16 mouse cellular contexts compared by ENCODE assay signal in genomic region chr7:16912360-16912759, GRCm38 (mm10). TPM values are rescaled to one million over a fixed set of nuclear protein-coding genes. Genes with fewer than 3 reads are reported as not detected.
A peak's percentile ranks its signal among the peaks of the same experiment; 100 is the strongest.
DNase-seq lines count a peak whose midpoint lies in the region; ATAC-seq and TF ChIP-seq lines count a peak whose summit lies in the region.
"Had no signal": no experiment of that assay in that cellular context is flagged by ENCODE, and none has a peak within 500 bp of the region (broad histone marks: within the 10 kb centered on the region; RNA-seq: fewer than 3 reads in every experiment).

No protein-coding gene starts in this region.

- H3K4me1 ChIP-seq in heart, adult 2 months (ENCODE audit: control insufficient read depth, insufficient read depth, low read length) = peaks cover 5% of the 10 kb centered on the region
- peaks cover 19% of the 10 kb centered on the region for H3K4me1 ChIP-seq in heart, embryonic 11.5 days (ENCODE audit: control insufficient read depth, insufficient read depth, low read length)
- peaks cover 8% of the 10 kb centered on the region for H3K4me1 ChIP-seq in midbrain, embryonic 13.5 days (replicated peaks)
- no peaks in the 10 kb centered on the region; the same call in 1 of the 2 replicates for H3K4me1 ChIP-seq in midbrain, embryonic 16.5 days (ENCODE audit: control insufficient read depth, insufficient read depth, low read length)

- TF ChIP-seq CTCF in heart, adult 2 months (IDR thresholded peaks at IDR 0.05) = no peak

- intact Hi-C loops in heart, adult 2 months (cut with DNase I) = no loop called here

- no peaks in the 10 kb centered on the region for H3K27me3 ChIP-seq in heart, adult 2 months (ENCODE audit: control insufficient read depth, insufficient read depth, low read length)
- peaks cover 23% of the 10 kb centered on the region for H3K27me3 ChIP-seq in heart, embryonic 11.5 days (ENCODE audit: control insufficient read depth, insufficient read depth, low read length)
- 0 out of 2 replicates have a peak, but pooled peaks cover 3% of the 10 kb centered on the region for H3K27me3 ChIP-seq in midbrain, embryonic 13.5 days
- H3K27me3 ChIP-seq in midbrain, embryonic 16.5 days (ENCODE audit: control insufficient read depth, insufficient read depth, low read depth, low read length) = no peaks in the 10 kb centered on the region

- H3K9me3 ChIP-seq in heart, embryonic 11.5 days (replicated peaks; ENCODE audit: control insufficient read depth, low read length) = no peaks in the 10 kb centered on the region
- H3K9me3 ChIP-seq in midbrain, embryonic 13.5 days = no peaks in the 10 kb centered on the region
- no peaks in the 10 kb centered on the region for H3K9me3 ChIP-seq in midbrain, embryonic 16.5 days (replicated peaks; ENCODE audit: control insufficient read depth, low read length, poor library complexity, severe bottlenecking)
- H3K9me3 ChIP-seq: midbrain, embryonic 12.5 days had no signal

- no peak overlapping the region for H3K4me3 ChIP-seq in heart, adult 2 months
- no peak overlapping the region for H3K4me3 ChIP-seq in heart, embryonic 11.5 days (ENCODE audit: low read depth, low read length)
- H3K4me3 ChIP-seq in midbrain, embryonic 13.5 days (replicated peaks) = no peak overlapping the region
- H3K4me3 ChIP-seq in midbrain, embryonic 16.5 days (ENCODE audit: low read depth, low read length) = no peak overlapping the region
- H3K4me3 ChIP-seq: midbrain, embryonic 12.5 days had no signal

- H3K9ac ChIP-seq in heart, adult 2 months (ENCODE audit: low read depth, low read length) = no peak overlapping the region
- no peak overlapping the region for H3K9ac ChIP-seq in heart, embryonic 11.5 days (ENCODE audit: low read depth, low read length)
- 0 out of 2 replicates have a peak overlapping the region, but pooled peaks have one; percentile 14 for H3K9ac ChIP-seq in midbrain, embryonic 13.5 days (replicated peaks)
- H3K9ac ChIP-seq in midbrain, embryonic 16.5 days (ENCODE audit: low read depth, low read length) = no peak overlapping the region
- H3K9ac ChIP-seq: midbrain, embryonic 12.5 days had no signal

- 0 out of 2 replicates have a peak, but pooled peaks have one; percentile 20 for TF ChIP-seq EP300 in heart, adult 2 months (IDR thresholded peaks at IDR 0.05; ENCODE audit: insufficient read depth, low read depth, low read length)

- H3K79me2 ChIP-seq in heart, adult 2 months (replicated peaks; ENCODE audit: control insufficient read depth, insufficient read depth, low read length) = no peaks in the 10 kb centered on the region

- peak overlapping the region; percentile 12; the same call in 1 of the 2 replicates for H3K27ac ChIP-seq in heart, adult 2 months
- no peak overlapping the region for H3K27ac ChIP-seq in heart, embryonic 11.5 days (ENCODE audit: low read depth, low read length)
- H3K27ac ChIP-seq in midbrain, embryonic 13.5 days = no peak overlapping the region
- no peak overlapping the region for H3K27ac ChIP-seq in midbrain, embryonic 16.5 days (ENCODE audit: low read length)
- H3K27ac ChIP-seq: hindbrain, postnatal 0 days; midbrain, embryonic 12.5 days had no signal

- TF ChIP-seq POLR2A in heart, adult 2 months (IDR thresholded peaks at IDR 0.05; ENCODE audit: insufficient read depth, low read depth, low read length) = 0 out of 2 replicates have a peak, but pooled peaks have one; percentile 18

- DNase-seq in heart, adult 2 months = peak; percentile 49 to 76
- peak; percentile 49 to 63 for DNase-seq in gastrocnemius, adult 8-10 months (ENCODE audit: low spot score in 2 of 2)
- DNase-seq in spleen, adult 12 weeks (ENCODE audit: low spot score) = no peak
- DNase-seq: cerebellum, adult 9-11 months; lung, postnatal 14 days; spleen, adult 18-20 months; thymus, postnatal 4 days had no signal

- WGBS in heart, adult 2 months = 69% methylated on average over 6 of the region's 6 CpGs
- 77% methylated on average over 6 of the region's 6 CpGs for WGBS in heart, embryonic 11.5 days (ENCODE audit: insufficient replicate concordance)
- 65% methylated on average over 6 of the region's 6 CpGs for WGBS in midbrain, embryonic 13.5 days
- 80% methylated on average over 6 of the region's 6 CpGs for WGBS in midbrain, embryonic 16.5 days

- no peaks in the 10 kb centered on the region for H3K36me3 ChIP-seq in heart, adult 2 months (ENCODE audit: control insufficient read depth, insufficient read depth, low read length)
- H3K36me3 ChIP-seq in heart, embryonic 11.5 days (ENCODE audit: control insufficient read depth, insufficient read depth, low read length) = peaks cover 16% of the 10 kb centered on the region
- H3K36me3 ChIP-seq in midbrain, embryonic 13.5 days = peaks cover 37% of the 10 kb centered on the region
- H3K36me3 ChIP-seq in midbrain, embryonic 16.5 days (ENCODE audit: control insufficient read depth, insufficient read depth, low read length) = peaks cover 31% of the 10 kb centered on the region

- ATAC-seq in heart, embryonic 11.5 days (replicated peaks; ENCODE audit: insufficient number of reproducible peaks, low FRiP score, low TSS enrichment) = no peak
- no peak for ATAC-seq in midbrain, embryonic 13.5 days
- ATAC-seq in midbrain, embryonic 16.5 days = no peak
- no peak for ATAC-seq in cerebellum, adult (ENCODE audit: insufficient number of reproducible peaks, low FRiP score, low TSS enrichment)
- ATAC-seq: CD4-positive, CD25-positive, alpha-beta regulatory T cell, adult 4 months; hindbrain, postnatal 0 days had no signal

- no peak overlapping the region for H3K4me2 ChIP-seq in heart, embryonic 11.5 days
- H3K4me2 ChIP-seq in midbrain, embryonic 13.5 days (replicated peaks) = no peak overlapping the region
- no peak overlapping the region for H3K4me2 ChIP-seq in midbrain, embryonic 16.5 days (ENCODE audit: low read length)
- H3K4me2 ChIP-seq: liver, embryonic 11.5 days; midbrain, embryonic 12.5 days had no signal

RNA-seq across cellular contexts. Expression of gene Ptgir, which starts 6.1 kb away (rescaled TPM):
- total RNA-seq in heart, adult 2 months (2021) = 1 to 10 TPM; 1.9 to 2.9 TPM
- 5.2 and 7.4 TPM in 2 replicates for polyA plus RNA-seq in heart, adult 2 months (2012; rRNA removed)
- polyA plus RNA-seq in heart, embryonic 11.5 days (2014; fragmentation: Nextera tagmentation; extraction: Ambion mirVana) = 0.19 and 0.34 TPM in 2 replicates
- polyA plus RNA-seq in midbrain, embryonic 13.5 days (2015; fragmentation: Nextera tagmentation; extraction: Ambion mirVana) = 0.41 and 0.54 TPM in 2 replicates
- polyA plus RNA-seq in midbrain, embryonic 16.5 days (2015; fragmentation: Nextera tagmentation; extraction: Ambion mirVana) = 0.22 and 0.23 TPM in 2 replicates
- total RNA-seq in gastrocnemius, adult 8-10 months (2022) = under 1 TPM; 0.62 to 0.97 (median 0.93) TPM
- total RNA-seq: layer of hippocampus, adult 8-10 months had no signal

RNA-seq across cellular contexts. Expression of gene Calm3, which starts 11.6 kb away (rescaled TPM):
- 100 to 1,000 TPM; 168 to 175 TPM for total RNA-seq in heart, adult 2 months (2021)
- polyA plus RNA-seq in heart, adult 2 months (2012; rRNA removed) = 163 and 206 TPM in 2 replicates
- polyA plus RNA-seq in heart, embryonic 11.5 days (2014; fragmentation: Nextera tagmentation; extraction: Ambion mirVana) = 150 and 156 TPM in 2 replicates
- 297 and 325 TPM in 2 replicates for polyA plus RNA-seq in midbrain, embryonic 13.5 days (2015; fragmentation: Nextera tagmentation; extraction: Ambion mirVana)
- polyA plus RNA-seq in midbrain, embryonic 16.5 days (2015; fragmentation: Nextera tagmentation; extraction: Ambion mirVana) = 405 and 443 TPM in 2 replicates
- 100 to 1,000 TPM; 386 to 534 (median 424) TPM for total RNA-seq in gastrocnemius, adult 8-10 months (2022)

RNA-seq across cellular contexts. Expression of gene Gng8, which starts 20.8 kb away (rescaled TPM):
- total RNA-seq in heart, adult 2 months (2021) = 1 to 10 TPM in 1 of 2 experiments, under 1 TPM in 1; 0.47 to 1.6 TPM
- polyA plus RNA-seq in heart, adult 2 months (2012; rRNA removed) = 7.4 and 13.1 TPM in 2 replicates
- polyA plus RNA-seq in heart, embryonic 11.5 days (2014; fragmentation: Nextera tagmentation; extraction: Ambion mirVana) = 3.5 and 4.2 TPM in 2 replicates
- 23.4 and 30.8 TPM in 2 replicates for polyA plus RNA-seq in midbrain, embryonic 13.5 days (2015; fragmentation: Nextera tagmentation; extraction: Ambion mirVana)
- 14.0 and 49.2 TPM in 2 replicates for polyA plus RNA-seq in midbrain, embryonic 16.5 days (2015; fragmentation: Nextera tagmentation; extraction: Ambion mirVana)
- under 1 TPM in 1 of 4 experiments, not detected in 3; 0.36 TPM for total RNA-seq in gastrocnemius, adult 8-10 months (2022)
- polyA plus RNA-seq: CD4-positive, CD25-positive, alpha-beta regulatory T cell, adult 4 months had no signal

RNA-seq across cellular contexts. Expression of gene Pnmal2, which starts 32.1 kb away (rescaled TPM):
- total RNA-seq in heart, adult 2 months (2021) = 1 to 10 TPM; 3.8 to 4.1 TPM
- polyA plus RNA-seq in heart, adult 2 months (2012; rRNA removed) = 3.5 and 4.4 TPM in 2 replicates
- 1.5 and 2.0 TPM in 2 replicates for polyA plus RNA-seq in heart, embryonic 11.5 days (2014; fragmentation: Nextera tagmentation; extraction: Ambion mirVana)
- 119 and 120 TPM in 2 replicates for polyA plus RNA-seq in midbrain, embryonic 13.5 days (2015; fragmentation: Nextera tagmentation; extraction: Ambion mirVana)
- 186 and 206 TPM in 2 replicates for polyA plus RNA-seq in midbrain, embryonic 16.5 days (2015; fragmentation: Nextera tagmentation; extraction: Ambion mirVana)
- total RNA-seq in gastrocnemius, adult 8-10 months (2022) = under 1 TPM; 0.24 to 0.76 (median 0.41) TPM
- polyA plus RNA-seq: CD4-positive, CD25-positive, alpha-beta regulatory T cell, adult 4 months had no signal

RNA-seq across cellular contexts. Expression of gene Dact3, which starts 37.2 kb away (rescaled TPM):
- 10 to 100 TPM in 1 of 2 experiments, 1 to 10 TPM in 1; 8.6 to 12.1 TPM for total RNA-seq in heart, adult 2 months (2021)
- 19.6 and 20.0 TPM in 2 replicates for polyA plus RNA-seq in heart, adult 2 months (2012; rRNA removed)
- polyA plus RNA-seq in heart, embryonic 11.5 days (2014; fragmentation: Nextera tagmentation; extraction: Ambion mirVana) = 9.5 and 10.6 TPM in 2 replicates
- polyA plus RNA-seq in midbrain, embryonic 13.5 days (2015; fragmentation: Nextera tagmentation; extraction: Ambion mirVana) = 2.8 and 2.9 TPM in 2 replicates
- polyA plus RNA-seq in midbrain, embryonic 16.5 days (2015; fragmentation: Nextera tagmentation; extraction: Ambion mirVana) = 2.6 and 3.0 TPM in 2 replicates
- total RNA-seq in gastrocnemius, adult 8-10 months (2022) = 1 to 10 TPM in 2 of 4 experiments, under 1 TPM in 2; 0.87 to 1.4 (median 1.1) TPM
- polyA plus RNA-seq: CD4-positive, CD25-positive, alpha-beta regulatory T cell, adult 4 months had no signal
